Mouse (Mus musculus) kidney, postnatal 0 days (tissue): ENCODE measurements around the gene E130116L18Rik. TPM values are rescaled to one million over a fixed set of nuclear protein-coding genes. Genes with fewer than 3 reads are reported as not detected.
"Not testable (repeated sequence)": the region's sequence is repeated elsewhere in the genome, so short reads cannot be mapped to it uniquely, and the experiment has no call there.

Experiments used
- ATAC-seq: fragments of 200-750 bp; cut with Nextera tagmentation; replicated peaks from 2 replicates; pipeline ENCODE4 v1.8.0; 2017; ENCODE audit warnings: low read depth, moderate number of reproducible peaks, moderate TSS enrichment, moderate library complexity; ENCODE audit not compliant: low FRiP score
- DNase-seq: peaks from one replicate; pipeline ENCODE4 v3.0.0-alpha.2; 2016; ENCODE audit warnings: low spot score
- H3K27ac ChIP-seq: fragments of 300-500 bp; sonication (generic); 2 replicates; pipeline ENCODE4 v1.5.1; 2014; ENCODE audit warnings: mild to moderate bottlenecking
- H3K27me3 ChIP-seq: fragments of 300-500 bp; sonication (generic); 2 replicates; pipeline ENCODE4 v1.6.1; 2014; ENCODE audit warnings: low read length, mixed read lengths; ENCODE audit not compliant: insufficient read depth
- H3K36me3 ChIP-seq: fragments of 300-500 bp; sonication (generic); 2 replicates; pipeline ENCODE4 v1.6.1; 2014; ENCODE audit warnings: low read length, mixed read lengths; ENCODE audit not compliant: insufficient read depth
- H3K4me1 ChIP-seq: fragments of 300-500 bp; sonication (generic); replicated peaks from 2 replicates; pipeline ENCODE4 v1.6.1; 2014; ENCODE audit warnings: antibody characterized with exemption, low read length, mixed read lengths; ENCODE audit not compliant: insufficient read depth
- H3K4me2 ChIP-seq: fragments of 300-500 bp; sonication (generic); 2 replicates; pipeline ENCODE4 v1.6.1; 2014; ENCODE audit warnings: mild to moderate bottlenecking, low read length, moderate library complexity, mixed read lengths
- H3K4me3 ChIP-seq: fragments of 300-500 bp; sonication (generic); replicated peaks from 2 replicates; pipeline ENCODE4 v1.5.1; 2014; ENCODE audit warnings: low read depth, low read length
- H3K9ac ChIP-seq: fragments of 300-500 bp; sonication (generic); 2 replicates; pipeline ENCODE4 v1.6.1; 2014; ENCODE audit warnings: low read depth, low read length
- H3K9me3 ChIP-seq: fragments of 300-500 bp; sonication (generic); replicated peaks from 2 replicates; pipeline ENCODE4 v1.6.1; 2016; ENCODE audit warnings: low read length, inconsistent platforms, mixed read lengths
- CTCF ChIP-seq: IDR thresholded peaks from 2 replicates; pipeline ENCODE4 v1.5.1; 2016; ENCODE audit warnings: antibody characterized with exemption, low read depth, mild to moderate bottlenecking, moderate library complexity
- WGBS: fragments of 180-500 bp; shearing (Covaris S2); extraction: QIAGEN DNeasy Blood & Tissue Kit; methylation state at CpG from one replicate; pipeline ENCODE4 v1.1.7; 2014; 5-methylcytosine and 5-hydroxymethylcytosine counted together
- polyA plus RNA-seq: library from polyadenylated mRNA; unstranded; fragments of >200 nt; fragmentation: Nextera tagmentation; extraction: Ambion mirVana; gene quantifications from 2 replicates; pipeline ENCODE4 v1.2.1, GENCODE M21; 2015

E130116L18Rik gene
- polyA plus RNA-seq, 1 experiment from 2014 or later: 0.74 TPM

GRCm38 (mm10) chr5:25221604-25222003, 1.3 kb downstream of the E130116L18Rik start, which contains the start of gene Galnt11:
Gene Galnt11, plus strand, starts transcription at chr5:25221904.
- no peak for TF ChIP-seq CTCF
- whole genome bisulfite sequencing: 87% methylated on average over 3 of the region's 3 CpGs
- H3K4me3 ChIP-seq: peak within 1 kb of the TSS; percentile 46
- H3K36me3 ChIP-seq: no peaks in the 10 kb centered on the region
- peak within 1 kb of the TSS; percentile 82 for H3K9ac ChIP-seq
- 0 out of 2 replicates have a peak, but pooled peaks cover 5% of the 10 kb centered on the region for H3K4me1 ChIP-seq
- H3K4me2 ChIP-seq: peak within 1 kb of the TSS; percentile 64
- H3K9me3 ChIP-seq: no peaks in the 10 kb centered on the region
- no peaks in the 10 kb centered on the region for H3K27me3 ChIP-seq
- ATAC-seq (no peak), DNase-seq (no peak)
- peak within 1 kb of the TSS; percentile 92 for H3K27ac ChIP-seq

GRCm38 (mm10) chr5:25215006-25215405, 7.9 kb downstream of the E130116L18Rik start:
- Histone ChIP-seq H3K36me3 (no peaks in the 10 kb centered on the region), H3K4me3 (no peak overlapping the region), H3K4me1 (no peaks in the 10 kb centered on the region), H3K4me2 (no peak overlapping the region), H3K9ac (no peak overlapping the region), H3K27ac (no peak overlapping the region), H3K9me3 (no peaks in the 10 kb centered on the region), H3K27me3 (no peaks in the 10 kb centered on the region)
- TF ChIP-seq CTCF: no peak
- 78% methylated on average over 6 of the region's 6 CpGs for WGBS
- ATAC-seq (no peak), DNase-seq (no peak)

GRCm38 (mm10) chr5:25213216-25213615, 9.7 kb downstream of the E130116L18Rik start:
- H3K27ac ChIP-seq, H3K36me3 ChIP-seq, ATAC-seq, H3K4me1 ChIP-seq, H3K4me2 ChIP-seq, H3K27me3 ChIP-seq, H3K9ac ChIP-seq, H3K4me3 ChIP-seq, DNase-seq, H3K9me3 ChIP-seq: not testable (repeated sequence)

- Histone ChIP-seq H3K9me3 (no peaks in the 10 kb centered on the region), H3K27me3 (no peaks in the 10 kb centered on the region), H3K4me1 (no peaks in the 10 kb centered on the region), H3K36me3 (no peaks in the 10 kb centered on the region), H3K9ac (no peak overlapping the region; the same call in 1 of the 2 replicates), H3K4me3 (no peak overlapping the region), H3K4me2 (no peak overlapping the region), H3K27ac (no peak overlapping the region)
- no peak for TF ChIP-seq CTCF
- ATAC-seq (no peak), DNase-seq (no peak)
- WGBS: 63% methylated on average over 1 of the region's 1 CpGs
These were observed 11.1 kb downstream of the E130116L18Rik start for GRCm38 (mm10) chr5:25211872-25212271.

GRCm38 (mm10) chr5:25190521-25190920, 32.4 kb downstream of the E130116L18Rik start:
- Histone ChIP-seq H3K27me3 (no peaks in the 10 kb centered on the region), H3K27ac (no peak overlapping the region), H3K9me3 (no peaks in the 10 kb centered on the region), H3K36me3 (no peaks in the 10 kb centered on the region), H3K9ac (no peak overlapping the region), H3K4me3 (no peak overlapping the region), H3K4me1 (no peaks in the 10 kb centered on the region), H3K4me2 (no peak overlapping the region)
- DNase-seq (no peak), ATAC-seq (no peak)
- TF ChIP-seq CTCF: no peak
- WGBS: 83% methylated on average over 2 of the region's 2 CpGs

- peak; percentile 64 for DNase-seq
- Histone ChIP-seq H3K4me1 (no peaks in the 10 kb centered on the region), H3K4me2 (no peak overlapping the region), H3K9me3 (no peaks in the 10 kb centered on the region), H3K9ac (no peak overlapping the region), H3K36me3 (no peaks in the 10 kb centered on the region), H3K27ac (no peak overlapping the region), H3K4me3 (no peak overlapping the region), H3K27me3 (no peaks in the 10 kb centered on the region)
- WGBS: 44% methylated on average over 1 of the region's 1 CpGs
- peak; percentile 66 for ATAC-seq
- peak; percentile 81 for TF ChIP-seq CTCF
These were observed 34.2 kb downstream of the E130116L18Rik start for GRCm38 (mm10) chr5:25188802-25189201.

- H3K27ac ChIP-seq: no peak overlapping the region
- no peaks in the 10 kb centered on the region for H3K27me3 ChIP-seq
- H3K4me1 ChIP-seq: no peaks in the 10 kb centered on the region
- ATAC-seq (peak; percentile 66), DNase-seq (no peak)
- no peaks in the 10 kb centered on the region for H3K36me3 ChIP-seq
- no peak overlapping the region for H3K4me2 ChIP-seq
- H3K4me3 ChIP-seq: no peak overlapping the region
- TF ChIP-seq CTCF: no peak
- H3K9ac ChIP-seq: no peak overlapping the region
- H3K9me3 ChIP-seq: no peaks in the 10 kb centered on the region
These were observed 35.2 kb downstream of the E130116L18Rik start for GRCm38 (mm10) chr5:25187727-25188126.
